Mouse (Mus musculus) lung, embryonic 16.5 days (tissue): ENCODE data around the gene Hoxb2. TPM values are rescaled to one million over a fixed set of nuclear protein-coding genes. Genes with fewer than 3 reads are reported as not detected.

Source experiments
- ATAC-seq: fragments of 200-750 bp; cut with Nextera tagmentation; 2 replicates; pipeline ENCODE4 v1.8.0; 2017; ENCODE audit warnings: low read depth, mild to moderate bottlenecking, moderate library complexity
- H3K27ac ChIP-seq: fragments of 300-500 bp; sonication (generic); 2 replicates; pipeline ENCODE4 v1.5.1; 2014; ENCODE audit warnings: mild to moderate bottlenecking, control low read depth, low read length
- H3K27me3 ChIP-seq: fragments of 300-500 bp; sonication (generic); 2 replicates; pipeline ENCODE4 v1.6.1; 2014; ENCODE audit warnings: low read depth, low read length, mixed read lengths; ENCODE audit not compliant: control insufficient read depth, insufficient read depth
- H3K36me3 ChIP-seq: fragments of 300-500 bp; sonication (generic); 2 replicates; pipeline ENCODE4 v1.6.1; 2014; ENCODE audit warnings: low read length; ENCODE audit not compliant: control insufficient read depth, insufficient read depth
- H3K4me1 ChIP-seq: fragments of 300-500 bp; sonication (generic); replicated peaks from 2 replicates; pipeline ENCODE4 v1.6.1; 2014; ENCODE audit warnings: low read length, mixed read lengths; ENCODE audit not compliant: control insufficient read depth, insufficient read depth
- H3K4me2 ChIP-seq: fragments of 300-500 bp; sonication (generic); 2 replicates; pipeline ENCODE4 v1.6.1; 2014; ENCODE audit warnings: low read depth, low read length, control low read depth
- H3K4me3 ChIP-seq: fragments of 300-500 bp; sonication (generic); 2 replicates; pipeline ENCODE4 v1.5.1; 2014; ENCODE audit warnings: mild to moderate bottlenecking, low read length, control low read depth
- H3K9ac ChIP-seq: fragments of 300-500 bp; sonication (generic); 2 replicates; pipeline ENCODE4 v1.6.1; 2014; ENCODE audit warnings: low read length, control low read depth
- H3K9me3 ChIP-seq: fragments of 300-500 bp; sonication (generic); 2 replicates; pipeline ENCODE4 v1.6.1; 2016; ENCODE audit warnings: low read length; ENCODE audit not compliant: control insufficient read depth
- WGBS: fragments of 180-500 bp; shearing (Covaris S2); extraction: QIAGEN DNeasy Blood & Tissue Kit; methylation state at CpG from one replicate; pipeline ENCODE4 v1.1.7; 2014; 5-methylcytosine and 5-hydroxymethylcytosine counted together
- polyA plus RNA-seq: library from polyadenylated mRNA; unstranded; fragments of >200 nt; fragmentation: Nextera tagmentation; extraction: Ambion mirVana; gene quantifications from 2 replicates; pipeline ENCODE4 v1.2.1, GENCODE M21; 2015

Hoxb2 gene
- polyA plus RNA-seq, 1 experiment from 2014 or later, result 24.0 TPM

- H3K4me2 ChIP-seq, result peak overlapping the region; percentile 65
- peak overlapping the region; percentile 77 for H3K9ac ChIP-seq
- peaks cover 46% of the 10 kb centered on the region for H3K27me3 ChIP-seq
- peaks cover 2% of the 10 kb centered on the region; the same call in 1 of the 2 replicates for H3K36me3 ChIP-seq
- peak; percentile 61 for ATAC-seq
- peak overlapping the region; percentile 52 for H3K4me3 ChIP-seq
- H3K4me1 ChIP-seq, result peaks cover 26% of the 10 kb centered on the region
- H3K9me3 ChIP-seq, result no peaks in the 10 kb centered on the region
- WGBS, result 1% methylated on average over 32 of the region's 36 CpGs
- peak overlapping the region; percentile 93 for H3K27ac ChIP-seq
Measured at GRCm38 (mm10) chr11:96340698-96341365, 9.5 kb upstream of the Hoxb2 start.

- Histone ChIP-seq H3K4me2 (peak overlapping the region; percentile 65), H3K9me3 (no peaks in the 10 kb centered on the region), H3K27ac (peak overlapping the region; percentile 93), H3K4me3 (peak overlapping the region; percentile 52), H3K27me3 (peaks cover 40% of the 10 kb centered on the region), H3K36me3 (peaks cover 2% of the 10 kb centered on the region; the same call in 1 of the 2 replicates), H3K9ac (peak overlapping the region; percentile 60), H3K4me1 (peaks cover 22% of the 10 kb centered on the region)
- WGBS, result 2% methylated on average over 40 of the region's 40 CpGs
- ATAC-seq, result no peak
Measured at GRCm38 (mm10) chr11:96341701-96342575, 8.4 kb upstream of the Hoxb2 start.

GRCm38 (mm10) chr11:96342576-96342930 is 7.8 kb upstream of the Hoxb2 start:
- H3K27me3 ChIP-seq, result peaks cover 37% of the 10 kb centered on the region
- 12% methylated on average over 4 of the region's 4 CpGs for WGBS
- peak overlapping the region; percentile 93 for H3K27ac ChIP-seq
- H3K4me3 ChIP-seq, result peak overlapping the region; percentile 52
- ATAC-seq, result no peak
- peak overlapping the region; percentile 60 for H3K9ac ChIP-seq
- H3K36me3 ChIP-seq, result peaks cover 2% of the 10 kb centered on the region; the same call in 1 of the 2 replicates
- peak overlapping the region; percentile 65 for H3K4me2 ChIP-seq
- H3K9me3 ChIP-seq, result no peaks in the 10 kb centered on the region
- peaks cover 22% of the 10 kb centered on the region for H3K4me1 ChIP-seq

- peak overlapping the region; percentile 46 for H3K4me3 ChIP-seq
- H3K27ac ChIP-seq, result peak overlapping the region; percentile 93
- H3K4me1 ChIP-seq, result peaks cover 18% of the 10 kb centered on the region
- peaks cover 2% of the 10 kb centered on the region; the same call in 1 of the 2 replicates for H3K36me3 ChIP-seq
- no peak for ATAC-seq
- 33% methylated on average over 2 of the region's 2 CpGs for WGBS
- H3K4me2 ChIP-seq, result peak overlapping the region; percentile 65
- H3K9ac ChIP-seq, result peak overlapping the region; percentile 60
- H3K27me3 ChIP-seq, result peaks cover 33% of the 10 kb centered on the region
- no peaks in the 10 kb centered on the region for H3K9me3 ChIP-seq
Measured at GRCm38 (mm10) chr11:96343206-96343745, 7.0 kb upstream of the Hoxb2 start.

GRCm38 (mm10) chr11:96344061-96344877 is 6.1 kb upstream of the Hoxb2 start:
- H3K9ac ChIP-seq, result peak overlapping the region; percentile 60

GRCm38 (mm10) chr11:96344878-96345159 is 5.5 kb upstream of the Hoxb2 start:
- peak overlapping the region; percentile 93 for H3K27ac ChIP-seq
- 12% methylated on average over 6 of the region's 6 CpGs for WGBS
- peaks cover 16% of the 10 kb centered on the region for H3K4me1 ChIP-seq
- peaks cover 26% of the 10 kb centered on the region for H3K27me3 ChIP-seq
- H3K9ac ChIP-seq, result peak overlapping the region; percentile 60
- H3K4me3 ChIP-seq, result peak overlapping the region; percentile 46
- H3K9me3 ChIP-seq, result no peaks in the 10 kb centered on the region
- no peak for ATAC-seq
- H3K36me3 ChIP-seq, result peaks cover 2% of the 10 kb centered on the region; the same call in 1 of the 2 replicates
- H3K4me2 ChIP-seq, result peak overlapping the region; percentile 65

More at GRCm38 (mm10) chr11:96344061-96344877, 6.1 kb upstream of the Hoxb2 start:
- ATAC-seq, result no peak
- H3K27ac ChIP-seq, result peak overlapping the region; percentile 93
- H3K9me3 ChIP-seq, result no peaks in the 10 kb centered on the region
- H3K4me2 ChIP-seq, result peak overlapping the region; percentile 65
- H3K4me1 ChIP-seq, result peaks cover 12% of the 10 kb centered on the region
- H3K27me3 ChIP-seq, result peaks cover 26% of the 10 kb centered on the region
- H3K4me3 ChIP-seq, result peak overlapping the region; percentile 46
- peaks cover 2% of the 10 kb centered on the region; the same call in 1 of the 2 replicates for H3K36me3 ChIP-seq
- 14% methylated on average over 40 of the region's 40 CpGs for WGBS

GRCm38 (mm10) chr11:96345220-96345892 is 5.0 kb upstream of the Hoxb2 start:
- no peak for ATAC-seq
- H3K27me3 ChIP-seq, result peaks cover 25% of the 10 kb centered on the region

More at GRCm38 (mm10) chr11:96345220-96345892, 5.0 kb upstream of the Hoxb2 start:
- Histone ChIP-seq H3K9me3 (no peaks in the 10 kb centered on the region), H3K4me2 (peak overlapping the region; percentile 65), H3K27ac (peak overlapping the region; percentile 93), H3K4me3 (peak overlapping the region; percentile 46), H3K9ac (peak overlapping the region; percentile 66), H3K36me3 (peaks cover 2% of the 10 kb centered on the region; the same call in 1 of the 2 replicates), H3K4me1 (peaks cover 20% of the 10 kb centered on the region)
- 2% methylated on average over 43 of the region's 56 CpGs for WGBS
